ENCODE assay signal across 17 mouse cellular contexts in the genomic region with DNA sequence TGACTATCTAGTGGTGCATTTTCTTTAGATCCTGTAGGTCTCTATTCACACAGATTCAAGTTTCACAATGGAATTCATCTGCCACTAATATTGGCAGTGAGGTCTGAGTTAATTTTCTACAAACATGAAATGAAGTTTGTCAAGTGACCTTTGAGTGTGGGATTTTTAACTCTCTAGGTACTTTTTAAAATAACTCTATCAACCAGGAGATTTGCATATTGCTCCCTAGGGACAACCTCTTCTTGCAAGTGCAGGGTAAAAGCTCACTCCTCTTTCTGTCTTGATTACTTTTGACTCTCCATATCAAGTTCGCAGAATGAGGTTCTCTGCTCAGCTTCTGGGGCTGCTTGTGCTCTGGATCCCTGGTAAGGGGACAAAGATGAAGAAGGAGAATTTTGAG.
"Had no signal": no experiment of that assay in that cellular context is flagged by ENCODE, and none has a peak within 500 bp of the region (broad histone marks: within the 10 kb centered on the region; RNA-seq: fewer than 3 reads in every experiment).

No protein-coding gene starts in this region.

- H3K27me3 ChIP-seq: neural tube, embryonic 12.5 days; neural tube, embryonic 13.5 days; neural tube, embryonic 15.5 days; stomach, embryonic 15.5 days had no signal

- H3K27ac ChIP-seq: neural tube, embryonic 12.5 days; neural tube, embryonic 13.5 days; neural tube, embryonic 15.5 days; stomach, embryonic 15.5 days; stomach, postnatal 0 days had no signal

- H3K9me3 ChIP-seq: neural tube, embryonic 12.5 days; neural tube, embryonic 13.5 days; neural tube, embryonic 15.5 days; stomach, embryonic 15.5 days had no signal

- H3K4me2 ChIP-seq: neural tube, embryonic 12.5 days; neural tube, embryonic 13.5 days; neural tube, embryonic 15.5 days; stomach, embryonic 15.5 days had no signal

- H3K9ac ChIP-seq: neural tube, embryonic 12.5 days; neural tube, embryonic 13.5 days; neural tube, embryonic 15.5 days; stomach, embryonic 15.5 days had no signal

- H3K36me3 ChIP-seq: neural tube, embryonic 12.5 days; neural tube, embryonic 13.5 days; neural tube, embryonic 15.5 days; stomach, embryonic 15.5 days had no signal

- H3K4me1 ChIP-seq: neural tube, embryonic 12.5 days; neural tube, embryonic 13.5 days; neural tube, embryonic 15.5 days; stomach, embryonic 15.5 days had no signal

- H3K4me3 ChIP-seq: neural tube, embryonic 12.5 days; neural tube, embryonic 13.5 days; neural tube, embryonic 15.5 days; stomach, embryonic 15.5 days had no signal

- DNase-seq: retina, postnatal 1 day; right cerebral cortex, adult 18-20 months; right cerebral cortex, postnatal 14 days; right cerebral cortex, postnatal 25 days; right cerebral cortex, postnatal 4 days; spleen, adult 18-20 months; thymus, adult 18-20 months; thymus, adult 2 months; thymus, postnatal 14 days; thymus, postnatal 25 days; thymus, postnatal 36 days; thymus, postnatal 4 days had no signal
